Mouse (Mus musculus) embryonic facial prominence, embryonic 15.5 days (tissue): Measurements from ENCODE around the gene Tmod2. TPM values are rescaled to one million over a fixed set of nuclear protein-coding genes. Genes with fewer than 3 reads are reported as not detected.
"Not testable (repeated sequence)": the region's sequence is repeated elsewhere in the genome, so short reads cannot be mapped to it uniquely, and the experiment has no call there.

Experiments used
- ATAC-seq: fragments of 200-750 bp; cut with Nextera tagmentation; 2 replicates; pipeline ENCODE4 v1.8.0; 2017; ENCODE audit warnings: low read depth, moderate TSS enrichment; ENCODE audit not compliant: insufficient number of reproducible peaks, low FRiP score, low TSS enrichment
- H3K27ac ChIP-seq: fragments of 300-500 bp; sonication (generic); replicated peaks from 2 replicates; pipeline ENCODE4 v1.5.1; 2015; ENCODE audit warnings: mild to moderate bottlenecking, inconsistent platforms
- H3K27me3 ChIP-seq: fragments of 300-500 bp; sonication (generic); 2 replicates; pipeline ENCODE4 v1.6.1; 2015; ENCODE audit warnings: inconsistent platforms
- H3K36me3 ChIP-seq: fragments of 300-500 bp; sonication (generic); 2 replicates; pipeline ENCODE4 v1.6.1; 2015; ENCODE audit warnings: mild to moderate bottlenecking, inconsistent platforms
- H3K4me1 ChIP-seq: fragments of 300-500 bp; sonication (generic); 2 replicates; pipeline ENCODE4 v1.6.1; 2015; ENCODE audit warnings: inconsistent platforms
- H3K4me2 ChIP-seq: fragments of 300-500 bp; sonication (generic); replicated peaks from 2 replicates; pipeline ENCODE4 v1.6.1; 2015; ENCODE audit warnings: mild to moderate bottlenecking, inconsistent platforms
- H3K4me3 ChIP-seq: fragments of 300-500 bp; sonication (generic); replicated peaks from 2 replicates; pipeline ENCODE4 v1.5.1; 2015; ENCODE audit warnings: mild to moderate bottlenecking, inconsistent platforms
- H3K9ac ChIP-seq: fragments of 300-500 bp; sonication (generic); 2 replicates; pipeline ENCODE4 v1.6.1; 2015; ENCODE audit warnings: inconsistent platforms
- H3K9me3 ChIP-seq: fragments of 300-500 bp; sonication (generic); replicated peaks from 2 replicates; pipeline ENCODE4 v1.6.1; 2016; ENCODE audit warnings: inconsistent platforms
- WGBS: fragments of 180-500 bp; shearing (Covaris S2); methylation state at CpG from one replicate; pipeline ENCODE4 v1.1.7; 2015; 5-methylcytosine and 5-hydroxymethylcytosine counted together
- polyA plus RNA-seq: library from polyadenylated mRNA; unstranded; fragments of >200 nt; fragmentation: Nextera tagmentation; extraction: Ambion mirVana; gene quantifications from 2 replicates; pipeline ENCODE4 v1.2.1, GENCODE M21; 2015

Gene Tmod2
- polyA plus RNA-seq, 1 experiment from 2014 or later, result 23.7 TPM

DNA sequence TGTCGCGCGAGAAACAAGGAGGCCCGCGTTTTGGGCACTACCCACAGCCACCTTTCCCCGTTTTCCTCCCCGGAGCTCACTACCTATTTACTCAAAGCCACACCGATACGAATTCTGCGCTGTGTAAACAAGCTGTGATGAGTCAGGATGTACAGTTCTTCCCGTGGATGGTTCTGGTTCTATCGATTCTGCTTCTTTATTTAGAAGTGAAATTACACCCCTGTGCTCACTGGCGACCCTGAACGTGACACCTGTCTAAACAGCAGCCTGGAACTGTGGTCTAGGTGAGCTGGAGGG is 15.1 kb upstream of the Tmod2 start:
- Histone ChIP-seq H3K4me2 (peak overlapping the region; percentile 74), H3K4me1 (peaks cover 8% of the 10 kb centered on the region), H3K36me3 (no peaks in the 10 kb centered on the region), H3K27ac (peak overlapping the region; percentile 91), H3K9ac (peak overlapping the region; percentile 80), H3K4me3 (peak overlapping the region; percentile 79), H3K9me3 (no peaks in the 10 kb centered on the region), H3K27me3 (no peaks in the 10 kb centered on the region)
- ATAC-seq, result no peak
- under 1% methylated on average over 14 of the region's 14 CpGs for WGBS

DNA sequence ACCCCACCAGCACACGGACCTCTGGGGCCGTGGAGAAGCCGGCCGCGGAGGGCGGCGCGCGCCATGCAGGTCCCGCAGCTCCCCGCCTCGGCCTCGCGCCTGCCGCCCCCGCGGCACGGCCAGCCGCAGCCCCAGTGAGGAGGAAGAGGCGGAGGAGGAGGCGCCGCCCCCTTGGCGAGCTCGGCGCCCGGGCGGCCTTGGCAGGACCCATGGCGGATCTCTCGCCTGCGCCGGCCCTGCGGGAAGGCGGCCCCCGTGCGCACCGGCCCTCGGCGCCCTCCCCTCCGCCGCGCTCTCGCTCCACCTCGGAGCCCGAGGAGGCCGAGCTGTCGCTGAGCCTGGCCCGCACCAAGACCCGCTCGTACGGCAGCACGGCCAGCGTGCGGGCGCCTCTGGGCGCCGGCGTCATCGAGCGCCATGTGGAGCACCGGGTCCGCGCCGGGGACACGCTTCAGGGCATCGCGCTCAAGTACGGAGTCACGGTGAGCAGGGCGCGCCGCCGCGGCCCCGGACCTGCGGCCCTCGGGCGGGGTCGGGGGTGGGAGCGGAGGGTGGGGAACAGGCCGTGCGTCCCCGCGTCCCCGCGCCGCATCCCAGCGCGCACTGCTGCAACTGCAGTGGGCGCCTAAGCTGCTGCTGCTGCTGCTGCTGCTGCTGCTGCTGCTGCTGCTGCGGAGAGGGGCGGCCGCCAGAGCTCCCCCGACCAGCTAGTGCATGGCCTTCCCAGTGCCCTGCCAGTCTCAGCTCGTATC is 14.6 kb upstream of the Tmod2 start, which contains the start of gene Lysmd2:
TSS of gene Lysmd2 (plus strand) at position 186 of the 752 bp plus-strand sequence.
- Histone ChIP-seq H3K9ac (peak within 1 kb of the TSS; percentile 80), H3K4me1 (peaks cover 7% of the 10 kb centered on the region), H3K4me2 (peak within 1 kb of the TSS; percentile 74), H3K9me3 (no peaks in the 10 kb centered on the region), H3K36me3 (no peaks in the 10 kb centered on the region), H3K27ac (peak within 1 kb of the TSS; percentile 91), H3K4me3 (peak within 1 kb of the TSS; percentile 79), H3K27me3 (no peaks in the 10 kb centered on the region)
- peak; percentile 89 for ATAC-seq
- under 1% methylated on average over 94 of the region's 94 CpGs for WGBS

DNA sequence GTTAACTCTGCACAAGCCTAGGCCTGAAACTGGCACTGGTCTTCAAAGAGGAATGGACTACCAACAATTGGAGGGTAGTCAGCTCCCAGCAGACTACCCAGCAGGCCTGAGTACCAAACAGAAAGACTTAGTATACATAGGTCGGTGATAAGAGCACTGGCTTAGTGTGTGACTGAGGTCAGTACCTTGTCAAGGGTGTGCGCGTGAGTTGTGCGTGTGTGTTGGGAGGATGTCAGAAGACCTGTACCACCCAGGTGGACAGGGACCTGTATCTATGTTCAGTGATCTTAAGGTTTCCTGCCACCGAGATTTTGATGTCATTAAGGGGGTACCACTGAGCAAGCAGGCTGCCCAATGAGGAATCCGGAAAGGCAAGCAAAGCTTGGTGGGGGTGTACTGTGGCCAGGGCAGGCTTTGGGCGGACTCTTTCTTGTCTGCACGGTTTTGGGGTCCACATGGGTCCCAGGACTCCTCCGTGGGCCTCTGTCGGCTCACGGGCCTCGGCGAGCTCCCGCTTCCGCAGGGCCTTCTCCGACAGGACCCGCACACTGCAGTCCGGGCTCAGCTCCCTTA is 13.9 kb upstream of the Tmod2 start:
- H3K4me3 ChIP-seq, result peak overlapping the region; percentile 79
- no peaks in the 10 kb centered on the region for H3K36me3 ChIP-seq
- WGBS, result 17% methylated on average over 18 of the region's 18 CpGs
- H3K4me2 ChIP-seq, result peak overlapping the region; percentile 74
- peak overlapping the region; percentile 80 for H3K9ac ChIP-seq
- peaks cover 7% of the 10 kb centered on the region for H3K4me1 ChIP-seq
- no peaks in the 10 kb centered on the region for H3K27me3 ChIP-seq
- H3K27ac ChIP-seq, result peak overlapping the region; percentile 91
- no peak for ATAC-seq
- no peaks in the 10 kb centered on the region for H3K9me3 ChIP-seq

DNA sequence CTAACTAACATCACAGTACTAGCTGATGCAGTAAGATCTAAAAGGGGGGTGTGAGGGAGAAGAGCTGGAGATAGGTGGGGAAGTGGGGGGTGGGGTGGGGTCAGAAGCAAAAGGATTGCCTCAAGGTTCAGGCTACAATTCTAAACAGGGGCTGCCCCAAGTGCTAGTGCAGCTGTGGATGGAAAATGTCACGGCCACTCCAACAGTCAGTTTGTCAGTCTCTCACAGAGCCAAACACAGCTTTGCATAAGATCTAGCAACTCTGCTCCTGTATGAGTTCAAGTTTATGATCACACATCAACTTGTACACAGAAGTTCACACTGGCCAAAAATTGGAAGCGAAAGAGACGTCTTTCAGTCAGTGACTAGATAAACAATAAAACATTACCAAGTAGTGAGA is 10.3 kb upstream of the Tmod2 start:
- H3K4me1 ChIP-seq, result 0 out of 2 replicates have a peak, but pooled peaks cover under 1% of the 10 kb centered on the region
- no peaks in the 10 kb centered on the region for H3K36me3 ChIP-seq
- no peak for ATAC-seq
- no peak overlapping the region for H3K9ac ChIP-seq
- H3K9me3 ChIP-seq, result no peaks in the 10 kb centered on the region
- H3K4me2 ChIP-seq, result no peak overlapping the region
- no peak overlapping the region for H3K4me3 ChIP-seq
- H3K27me3 ChIP-seq, result no peaks in the 10 kb centered on the region
- H3K27ac ChIP-seq, result no peak overlapping the region
- WGBS, result 83% methylated on average over 3 of the region's 3 CpGs

DNA sequence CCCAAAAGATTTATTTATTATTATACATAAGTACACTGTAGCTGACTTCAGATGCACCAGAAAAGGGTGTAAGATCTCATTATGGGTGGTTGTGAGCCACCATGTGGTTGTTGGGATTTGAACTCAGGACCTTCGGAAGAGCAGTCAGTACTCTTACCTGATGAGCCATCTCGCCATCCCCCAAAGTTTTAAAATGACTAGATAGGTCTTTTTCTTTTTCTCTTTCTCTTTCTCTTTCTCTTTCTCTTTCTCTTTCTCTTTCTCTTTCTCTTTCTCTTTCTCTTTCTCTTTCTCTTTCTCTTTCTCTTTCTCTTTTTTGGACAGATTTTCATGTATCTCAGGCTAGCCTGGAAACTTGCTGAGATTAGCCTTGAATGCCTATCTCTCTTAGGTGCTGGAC is 8.6 kb upstream of the Tmod2 start:
- H3K4me2 ChIP-seq, H3K4me3 ChIP-seq, H3K9ac ChIP-seq, H3K27ac ChIP-seq, ATAC-seq, H3K27me3 ChIP-seq, H3K36me3 ChIP-seq, H3K4me1 ChIP-seq, H3K9me3 ChIP-seq: not testable (repeated sequence)
- 98% methylated on average over 2 of the region's 2 CpGs for WGBS

DNA sequence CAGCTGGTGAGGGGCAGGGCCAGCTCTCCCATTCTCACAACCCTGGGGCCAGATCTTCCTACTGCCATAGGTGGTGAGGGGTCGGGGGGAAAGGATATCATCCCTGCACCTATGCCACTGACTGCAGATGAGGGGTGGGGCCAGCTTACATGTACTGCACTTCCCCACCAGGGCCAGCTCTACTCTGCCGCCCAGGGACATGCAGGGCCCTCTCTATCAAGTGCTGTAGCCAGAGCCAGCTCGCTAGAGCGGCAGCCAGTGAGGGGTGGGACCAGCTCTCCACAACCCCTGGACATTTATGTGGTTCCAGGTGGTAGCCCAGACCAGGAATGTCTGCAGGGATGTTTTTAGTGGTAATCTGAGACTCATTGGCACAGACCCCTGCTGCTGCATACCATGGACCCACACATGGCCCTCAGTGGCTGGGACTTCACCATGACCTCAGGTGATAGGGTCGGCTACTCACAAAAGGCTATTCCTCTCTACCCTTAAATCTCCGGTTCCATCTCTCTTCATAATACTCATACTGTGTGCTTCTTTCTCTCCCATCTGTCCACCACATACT is 7.8 kb upstream of the Tmod2 start:
- Histone ChIP-seq H3K4me1 (no peaks in the 10 kb centered on the region), H3K4me2 (no peak overlapping the region), H3K27ac (no peak overlapping the region), H3K9ac (no peak overlapping the region), H3K9me3 (no peaks in the 10 kb centered on the region), H3K4me3 (no peak overlapping the region), H3K36me3 (no peaks in the 10 kb centered on the region), H3K27me3 (no peaks in the 10 kb centered on the region)
- WGBS, result 71% methylated on average over 6 of the region's 6 CpGs
- ATAC-seq, result no peak

DNA sequence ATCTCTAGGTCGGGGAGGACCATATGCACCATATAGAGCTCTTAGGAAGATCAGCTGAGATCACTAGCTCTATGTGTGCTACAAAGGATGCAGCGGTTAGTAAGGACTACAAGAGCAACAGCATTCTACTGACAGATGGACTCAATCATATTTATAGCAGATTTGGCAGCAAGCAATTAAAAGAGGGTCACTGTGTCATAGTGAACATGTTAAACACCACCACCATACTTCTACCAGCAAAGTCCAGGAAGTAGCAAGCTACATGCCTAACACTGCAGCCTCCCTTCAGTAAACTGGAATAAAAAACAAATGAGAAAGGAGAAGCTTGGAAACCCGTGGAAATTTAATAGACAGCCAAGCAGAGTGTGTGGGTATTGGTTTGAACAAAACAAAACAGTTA is 5.4 kb upstream of the Tmod2 start:
- no peak for ATAC-seq
- no peak overlapping the region for H3K4me2 ChIP-seq
- H3K36me3 ChIP-seq, result no peaks in the 10 kb centered on the region
- H3K9ac ChIP-seq, result no peak overlapping the region
- H3K27me3 ChIP-seq, result no peaks in the 10 kb centered on the region
- H3K4me1 ChIP-seq, result no peaks in the 10 kb centered on the region
- no peaks in the 10 kb centered on the region for H3K9me3 ChIP-seq
- 63% methylated on average over 3 of the region's 3 CpGs for WGBS
- no peak overlapping the region for H3K27ac ChIP-seq
- H3K4me3 ChIP-seq, result no peak overlapping the region

DNA sequence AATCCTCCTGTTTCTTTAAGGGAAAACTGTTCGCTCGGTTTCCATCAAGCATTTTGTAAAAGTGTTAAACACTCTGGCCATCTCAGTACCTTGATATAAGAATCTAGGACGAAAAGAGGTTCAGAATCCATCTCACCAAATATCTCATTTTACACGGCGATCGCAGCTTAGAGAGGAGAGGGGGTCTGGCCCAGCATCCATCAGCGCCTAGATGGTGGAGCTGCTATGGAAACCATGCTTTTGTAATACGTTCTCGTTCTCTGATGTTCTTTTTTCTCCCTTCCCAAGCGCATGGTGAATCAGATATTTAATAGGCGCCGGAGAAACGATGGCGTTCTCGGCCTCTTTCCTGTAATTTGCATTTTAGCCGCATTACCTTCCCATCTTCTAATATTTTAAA is 1.2 kb downstream of the Tmod2 start:
- Histone ChIP-seq H3K4me1 (0 out of 2 replicates have a peak, but pooled peaks cover 8% of the 10 kb centered on the region), H3K9me3 (no peaks in the 10 kb centered on the region), H3K4me2 (peak overlapping the region; percentile 93), H3K27me3 (peaks cover 4% of the 10 kb centered on the region), H3K9ac (no peak overlapping the region), H3K4me3 (peak overlapping the region; percentile 72), H3K27ac (no peak overlapping the region), H3K36me3 (no peaks in the 10 kb centered on the region)
- no peak for ATAC-seq
- 15% methylated on average over 16 of the region's 16 CpGs for WGBS

DNA sequence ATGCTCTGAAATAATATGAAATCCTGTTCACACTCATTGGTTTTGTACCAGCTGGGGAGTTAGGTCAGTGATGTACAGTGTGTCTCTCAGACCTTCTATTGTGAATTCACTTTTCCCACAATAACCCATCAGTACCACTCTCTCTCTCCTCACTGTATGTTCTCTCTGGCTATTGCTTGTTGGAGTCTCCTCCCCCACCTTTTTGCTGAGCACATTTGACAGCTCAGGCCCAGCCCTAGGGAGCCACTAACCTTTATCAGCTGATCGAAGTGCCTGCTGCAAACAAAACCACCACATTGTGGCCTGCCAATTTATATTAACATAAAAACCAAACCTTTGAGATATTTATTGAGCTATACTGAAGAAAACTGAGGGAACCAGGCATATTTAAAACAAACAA is 1.6 kb downstream of the Tmod2 start:
- 0 out of 2 replicates have a peak, but pooled peaks cover 8% of the 10 kb centered on the region for H3K4me1 ChIP-seq
- H3K27ac ChIP-seq, result no peak overlapping the region
- H3K9me3 ChIP-seq, result no peaks in the 10 kb centered on the region
- H3K9ac ChIP-seq, result no peak overlapping the region
- no peak for ATAC-seq
- no peaks in the 10 kb centered on the region for H3K36me3 ChIP-seq
- H3K4me3 ChIP-seq, result no peak overlapping the region
- peaks cover 4% of the 10 kb centered on the region for H3K27me3 ChIP-seq
- 55% methylated on average over 1 of the region's 1 CpGs for WGBS
- H3K4me2 ChIP-seq, result no peak overlapping the region

DNA sequence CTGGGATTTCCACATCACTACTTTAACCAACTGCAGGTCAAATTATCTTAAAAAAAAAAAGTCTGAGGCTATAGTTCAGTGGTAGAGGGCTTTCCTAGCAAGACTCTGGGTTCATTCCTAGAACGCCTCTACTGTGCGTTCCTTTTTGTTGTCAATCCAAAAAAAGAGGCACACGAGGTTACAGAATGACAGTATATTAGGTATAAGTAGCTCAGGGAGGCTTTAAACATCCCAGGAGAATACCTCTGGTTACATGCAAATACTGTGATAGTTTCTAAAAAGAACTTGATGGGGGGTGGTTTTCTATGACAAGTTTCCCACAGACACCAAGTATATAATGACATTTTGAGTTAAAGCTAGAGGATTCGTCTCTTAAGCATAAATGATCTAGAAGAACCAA is 3.6 kb downstream of the Tmod2 start:
- Histone ChIP-seq H3K4me1 (0 out of 2 replicates have a peak, but pooled peaks cover 8% of the 10 kb centered on the region), H3K27me3 (peaks cover 4% of the 10 kb centered on the region), H3K4me2 (no peak overlapping the region), H3K9me3 (no peaks in the 10 kb centered on the region), H3K27ac (no peak overlapping the region), H3K9ac (no peak overlapping the region), H3K36me3 (no peaks in the 10 kb centered on the region), H3K4me3 (no peak overlapping the region)
- WGBS, result 89% methylated on average over 4 of the region's 4 CpGs
- no peak for ATAC-seq

DNA sequence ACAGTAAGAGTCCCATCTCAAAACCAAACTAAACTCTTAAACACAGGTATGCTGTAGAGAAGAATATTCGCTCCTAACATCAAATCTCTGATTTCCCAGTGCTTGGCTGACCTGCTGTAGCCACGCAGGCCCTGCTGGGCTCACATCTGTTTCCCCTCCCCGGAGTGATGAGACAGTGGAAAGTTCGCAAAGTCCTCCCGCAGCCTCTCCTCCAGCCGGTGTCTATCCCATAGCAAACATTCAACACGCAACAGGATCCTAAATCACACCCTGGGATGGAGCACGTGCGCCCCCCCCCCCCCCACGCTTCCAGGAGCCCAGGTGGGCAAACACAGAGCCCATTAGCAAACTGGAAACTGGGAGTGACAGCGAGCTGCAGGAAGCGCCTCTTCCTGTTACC is 9.6 kb downstream of the Tmod2 start:
- Histone ChIP-seq H3K9me3 (no peaks in the 10 kb centered on the region), H3K27me3 (no peaks in the 10 kb centered on the region), H3K4me2 (no peak overlapping the region), H3K36me3 (no peaks in the 10 kb centered on the region), H3K27ac (0 out of 2 replicates have a peak overlapping the region, but pooled peaks have one; percentile 24), H3K9ac (no peak overlapping the region), H3K4me3 (no peak overlapping the region), H3K4me1 (peaks cover 9% of the 10 kb centered on the region; the same call in 1 of the 2 replicates)
- 36% methylated on average over 12 of the region's 12 CpGs for WGBS
- no peak for ATAC-seq
